Mouse (Mus musculus): ENCODE results near the gene Wdr54.

Wdr54 gene

GRCm38 (mm10) chr6:83156259-83156684 lies at the start of gene Wdr54, which contains the start of gene 1700003E16Rik:
TSS of gene Wdr54 (minus strand) at chr6:83156397.
TSS of gene 1700003E16Rik (plus strand) at chr6:83156404.
- in situ Hi-C loops (cut with MboI): no loop called here

- in situ Hi-C loops (cut with MboI): no loop called here
Measured at GRCm38 (mm10) chr6:83205851-83206250, 49.7 kb upstream of the Wdr54 start.

- in situ Hi-C loops (cut with MboI): no loop called here
Measured at GRCm38 (mm10) chr6:83203320-83203719, 47.1 kb upstream of the Wdr54 start.

GRCm38 (mm10) chr6:83197345-83198004 lies 41.3 kb upstream of the Wdr54 start:
- in situ Hi-C loops (cut with MboI): no loop called here

GRCm38 (mm10) chr6:83193571-83193970 lies 37.4 kb upstream of the Wdr54 start:
- in situ Hi-C loops (cut with MboI): no loop called here

- in situ Hi-C loops (cut with MboI): no loop called here
Measured at GRCm38 (mm10) chr6:83186946-83187345, 30.7 kb upstream of the Wdr54 start.

- in situ Hi-C loops (cut with MboI): no loop called here
Measured at GRCm38 (mm10) chr6:83185895-83186861, 30.0 kb upstream of the Wdr54 start.

- in situ Hi-C loops (cut with MboI): no loop called here
Measured at GRCm38 (mm10) chr6:83184858-83185435, 28.8 kb upstream of the Wdr54 start.

- in situ Hi-C loops (cut with MboI): no loop called here
Measured at GRCm38 (mm10) chr6:83180605-83181004, 24.4 kb upstream of the Wdr54 start.

GRCm38 (mm10) chr6:83179390-83180117 lies 23.4 kb upstream of the Wdr54 start:
- in situ Hi-C loops (cut with MboI): no loop called here

- in situ Hi-C loops (cut with MboI): no loop called here
Measured at GRCm38 (mm10) chr6:83175996-83176395, 19.8 kb upstream of the Wdr54 start.

GRCm38 (mm10) chr6:83172240-83172920 lies 16.2 kb upstream of the Wdr54 start:
- in situ Hi-C loops (cut with MboI): no loop called here

- in situ Hi-C loops (cut with MboI): no loop called here
Measured at GRCm38 (mm10) chr6:83171063-83171462, 14.9 kb upstream of the Wdr54 start.

- in situ Hi-C loops (cut with MboI): no loop called here
Measured at GRCm38 (mm10) chr6:83169872-83170271, 13.7 kb upstream of the Wdr54 start.

- in situ Hi-C loops (cut with MboI): no loop called here
Measured at GRCm38 (mm10) chr6:83166243-83166630, 10.0 kb upstream of the Wdr54 start.

GRCm38 (mm10) chr6:83165607-83166242 lies 9.5 kb upstream of the Wdr54 start, which contains the start of gene Dctn1:
TSS of gene Dctn1 (plus strand) at chr6:83165920.
- in situ Hi-C loops (cut with MboI): no loop called here

- in situ Hi-C loops (cut with MboI): no loop called here
Measured at GRCm38 (mm10) chr6:83165026-83165606, 8.9 kb upstream of the Wdr54 start.

- in situ Hi-C loops (cut with MboI): loop anchor here (5.0 kb wide), 1 partner anchor 40 kb away; the partner anchor contains the start of gene Wbp1
Measured at GRCm38 (mm10) chr6:83162701-83163100, 6.5 kb upstream of the Wdr54 start.

GRCm38 (mm10) chr6:83161921-83162641 lies 5.9 kb upstream of the Wdr54 start:
- in situ Hi-C loops (cut with MboI): loop anchor here (5.0 kb wide), 1 partner anchor 40 kb away; the partner anchor contains the start of gene Wbp1
